Mouse (Mus musculus) kidney, adult 2 months (tissue): ENCODE measurements around the gene Cnih3.

Experiments used
- CTCF ChIP-seq: fragments of 200-500 bp; conservative IDR thresholded peaks from 2 replicates; pipeline ENCODE4 v1.5.1; 2011; ENCODE audit warnings: low read depth, mild to moderate bottlenecking, control low read depth, low read length, moderate library complexity, mixed read lengths; ENCODE audit not compliant: insufficient read depth, insufficient read length
- POLR2A ChIP-seq: fragments of 200-500 bp; IDR thresholded peaks from one replicate; pipeline ENCODE4 v1.6.1; 2011; ENCODE audit warnings: low read depth, low read length, control low read depth

- TF ChIP-seq CTCF (no peak), POLR2A (no peak)
These were observed 100.7 kb downstream of the Cnih3 start for GRCm38 (mm10) chr1:181453106-181453505.
